Mouse (Mus musculus): ENCODE results near the gene Grm6. TPM values are rescaled to one million over a fixed set of nuclear protein-coding genes. Genes with fewer than 3 reads are reported as not detected.

The Grm6 gene
- 0.04 and 0.14 TPM in 2 replicates for polyA plus RNA-seq (2012)

DNA sequence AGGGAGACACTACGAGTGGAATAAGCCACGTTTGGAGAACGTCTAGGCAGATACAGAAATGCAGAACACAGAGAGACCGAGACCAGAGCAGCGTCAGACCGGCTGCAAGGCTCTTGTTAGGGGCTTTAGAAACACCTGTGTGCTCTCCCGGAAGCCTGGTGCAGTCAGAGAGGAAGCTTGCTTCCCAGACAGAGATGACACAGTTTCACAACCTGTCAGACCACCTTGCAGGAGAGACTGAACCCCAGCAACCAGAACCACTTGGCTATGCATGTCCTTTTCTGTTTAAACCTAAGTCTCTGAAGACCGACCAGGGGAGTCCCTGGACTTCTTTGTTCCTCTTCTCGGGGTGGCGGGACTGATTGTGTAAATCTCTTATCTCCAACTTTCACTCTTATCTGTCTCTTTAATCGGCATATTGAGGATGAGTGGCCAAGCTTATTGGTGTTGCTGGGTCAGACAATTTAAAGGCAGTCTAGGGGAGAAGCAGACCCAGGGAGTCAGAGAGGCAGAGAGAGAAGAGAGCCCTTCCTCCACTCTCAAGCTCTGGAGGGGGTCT is at the start of gene Grm6:
Grm6 (plus strand) TSS at position 509 of the 559 bp plus-strand sequence.

DNA sequence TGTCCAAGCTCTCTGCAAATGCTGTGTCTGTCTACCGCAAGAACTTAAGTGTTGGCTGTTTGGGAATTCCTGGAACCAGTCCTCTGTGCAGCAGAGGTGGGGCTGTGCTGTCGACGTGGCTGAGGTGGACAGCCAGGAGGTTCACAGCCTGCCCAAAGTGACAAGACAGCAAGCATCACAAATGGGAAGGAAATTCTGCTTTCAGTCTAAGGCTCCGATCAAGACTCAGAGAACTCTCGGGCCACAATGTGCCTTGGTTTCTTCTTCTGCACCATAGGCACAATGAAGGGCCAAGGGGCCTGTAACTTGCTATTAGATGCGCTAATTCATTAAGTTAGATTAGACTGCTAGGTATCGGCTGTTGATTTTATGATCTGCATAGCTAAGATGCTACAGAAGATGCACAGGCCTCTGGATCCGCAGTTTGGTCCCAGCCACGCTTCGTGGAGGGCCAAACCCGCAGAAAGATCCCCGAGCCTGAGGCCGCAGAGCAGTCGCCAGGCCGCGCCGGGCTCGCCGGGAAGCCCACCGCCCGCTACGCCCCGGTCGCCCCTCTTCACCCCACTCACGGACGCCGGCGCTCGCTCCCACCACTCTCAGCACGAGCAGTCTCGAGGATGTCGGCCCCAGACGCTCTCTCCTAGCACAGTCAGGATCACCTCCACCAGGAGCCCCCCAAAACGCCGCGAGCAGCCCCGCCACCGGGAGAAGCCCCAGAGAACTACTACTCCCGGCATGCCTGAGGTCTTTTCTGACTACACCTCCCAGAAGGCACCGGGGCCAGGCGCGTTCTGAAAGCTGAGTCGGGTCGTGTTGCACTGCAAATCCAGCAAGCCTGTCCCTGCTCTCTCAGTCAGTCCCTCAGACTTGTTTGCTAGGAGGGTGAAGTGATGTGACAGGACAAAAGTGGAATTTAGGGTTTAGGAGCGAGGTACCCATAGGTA is 23.2 kb upstream of the Grm6 start, which contains the start of gene Zfp354c:
Zfp354c (minus strand) TSS at position 715 of the 944 bp plus-strand sequence.

DNA sequence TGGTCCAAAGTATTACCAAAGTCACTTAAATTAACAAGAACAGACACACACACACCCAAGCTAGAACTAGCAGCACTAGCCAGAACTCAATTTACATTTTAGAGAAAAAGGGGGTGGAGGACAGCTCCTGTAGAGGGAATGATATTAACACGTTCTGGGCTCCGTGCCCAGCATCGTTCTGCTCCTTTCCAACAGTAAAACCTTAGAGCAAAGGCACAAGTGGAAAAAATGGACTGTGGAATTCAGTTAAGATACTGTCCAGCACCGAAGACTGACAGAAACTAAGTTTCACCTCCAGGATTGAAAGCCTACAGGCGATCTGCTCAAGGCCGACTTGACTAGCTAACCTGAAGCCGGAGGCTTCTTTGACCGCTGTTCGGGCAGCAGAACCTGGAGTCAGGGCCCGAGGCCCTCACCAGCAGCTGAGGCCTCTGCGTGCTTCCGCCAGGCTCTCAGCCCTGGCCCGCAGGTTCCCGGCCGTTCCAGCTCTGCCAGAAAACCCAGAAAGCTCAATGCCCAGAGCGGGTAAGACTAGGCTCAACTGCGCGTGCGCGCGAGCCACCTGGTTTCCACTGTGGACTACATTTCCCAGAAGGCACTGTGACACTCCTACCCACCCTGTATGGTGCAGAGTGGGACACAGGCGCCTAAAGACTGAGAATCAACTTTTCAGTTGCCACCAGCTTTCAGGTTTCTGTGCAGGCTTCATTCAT is 9.3 kb upstream of the Grm6 start, which contains the start of gene Zfp879:
Zfp879 (minus strand) TSS at position 530 of the 713 bp plus-strand sequence.

DNA sequence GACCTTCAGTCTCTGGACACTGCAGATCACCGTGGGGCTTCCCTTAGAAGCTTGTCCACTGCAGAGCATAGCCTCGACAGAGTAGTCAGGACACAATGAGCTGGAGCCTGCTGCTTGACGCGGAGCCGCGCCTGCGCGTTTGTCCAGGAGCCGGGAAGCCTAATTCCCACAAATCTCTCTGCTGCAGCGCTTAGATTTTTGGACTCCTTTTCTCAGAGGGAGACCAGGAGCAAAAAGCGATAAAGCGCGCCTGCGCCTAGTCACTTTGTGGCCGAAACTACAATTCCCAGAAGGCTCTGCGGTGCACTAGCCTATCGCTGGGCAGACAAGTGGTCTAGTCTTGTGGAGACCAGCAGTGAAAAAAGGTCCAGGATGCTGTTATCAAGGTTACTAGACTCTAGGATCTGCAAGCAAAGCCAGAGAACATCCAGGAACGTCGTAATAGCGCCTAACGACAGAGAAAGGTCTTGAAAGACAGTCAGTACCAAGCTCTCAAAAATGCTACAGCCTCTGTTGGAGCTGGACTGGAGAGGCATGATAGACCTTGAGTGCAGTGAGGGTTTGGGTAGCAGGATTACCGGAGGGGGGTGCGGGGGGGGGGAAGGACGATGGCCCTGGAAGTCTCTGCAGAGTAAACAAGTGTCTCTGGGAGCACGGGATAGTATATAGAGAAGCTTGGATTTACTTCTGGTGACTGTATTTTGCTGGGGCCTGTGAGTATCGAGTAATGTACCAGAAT is 37.1 kb downstream of the Grm6 start, which contains the start of gene Zfp454:
Zfp454 (minus strand) TSS at position 262 of the 739 bp plus-strand sequence.

Other genes starting within 250 kb of the Grm6 start
- not detected in 2 replicates for gene Adamts2, start 248.6 kb upstream of the Grm6 start, polyA plus RNA-seq (2012)
- gene Zfp354c, start 23.0 kb upstream of the Grm6 start, polyA plus RNA-seq (2012), result 0.41 and 2.2 TPM in 2 replicates
- 0.04 and 0.09 TPM in 2 replicates for gene Zfp879, start 9.1 kb upstream of the Grm6 start, polyA plus RNA-seq (2012)
- 0.49 TPM in 1 of 2 replicates, not detected in the other for gene Zfp454, start 37.0 kb downstream of the Grm6 start, polyA plus RNA-seq (2012)
- gene Zfp2, start 65.5 kb downstream of the Grm6 start, polyA plus RNA-seq (2012), result 0.06 and 0.09 TPM in 2 replicates
- 0.04 and 0.50 TPM in 2 replicates for gene Zfp354b, start 80.9 kb downstream of the Grm6 start, polyA plus RNA-seq (2012)
- not detected in 2 replicates for gene 4933414I15Rik, start 93.1 kb downstream of the Grm6 start, polyA plus RNA-seq (2012)
- gene Prop1, start 103.1 kb downstream of the Grm6 start, polyA plus RNA-seq (2012), result not detected in 2 replicates
- not detected in 2 replicates for gene Olfr1378, start 115.8 kb downstream of the Grm6 start, polyA plus RNA-seq (2012)
- gene Olfr1377, start 131.3 kb downstream of the Grm6 start, polyA plus RNA-seq (2012), result not detected in 2 replicates
- not detected in 2 replicates for gene Olfr51, start 152.9 kb downstream of the Grm6 start, polyA plus RNA-seq (2012)
- not detected in 2 replicates for gene Olfr54, start 163.6 kb downstream of the Grm6 start, polyA plus RNA-seq (2012)
- not detected in 2 replicates for gene Olfr1375, start 197.4 kb downstream of the Grm6 start, polyA plus RNA-seq (2012)
- 0.01 TPM in 1 of 2 replicates, not detected in the other for gene Zfp354a, start 208.6 kb downstream of the Grm6 start, polyA plus RNA-seq (2012)